Mouse (Mus musculus) embryonic facial prominence, embryonic 13.5 days (tissue): Measurements from ENCODE around the gene Azin2. TPM values are rescaled to one million over a fixed set of nuclear protein-coding genes. Genes with fewer than 3 reads are reported as not detected.

Experiments used
- ATAC-seq: fragments of 200-750 bp; cut with Nextera tagmentation; 2 replicates; pipeline ENCODE4 v1.8.0; 2017; ENCODE audit warnings: low read depth; ENCODE audit not compliant: insufficient number of reproducible peaks, insufficient read depth, low FRiP score, low TSS enrichment
- H3K27ac ChIP-seq: fragments of 300-500 bp; sonication (generic); 2 replicates; pipeline ENCODE4 v1.5.1; 2015; ENCODE audit warnings: moderate library complexity, mild to moderate bottlenecking, inconsistent platforms
- H3K27me3 ChIP-seq: fragments of 300-500 bp; sonication (generic); 2 replicates; pipeline ENCODE4 v1.6.1; 2015; ENCODE audit warnings: mild to moderate bottlenecking, inconsistent platforms
- H3K36me3 ChIP-seq: fragments of 300-500 bp; sonication (generic); 2 replicates; pipeline ENCODE4 v1.6.1; 2015; ENCODE audit warnings: mild to moderate bottlenecking, inconsistent platforms
- H3K4me1 ChIP-seq: fragments of 300-500 bp; sonication (generic); 2 replicates; pipeline ENCODE4 v1.6.1; 2015; ENCODE audit warnings: inconsistent platforms
- H3K4me2 ChIP-seq: fragments of 300-500 bp; sonication (generic); 2 replicates; pipeline ENCODE4 v1.6.1; 2015; ENCODE audit warnings: moderate library complexity, mild to moderate bottlenecking, inconsistent platforms
- H3K4me3 ChIP-seq: fragments of 300-500 bp; sonication (generic); 2 replicates; pipeline ENCODE4 v1.5.1; 2015; ENCODE audit warnings: mild to moderate bottlenecking, inconsistent platforms
- H3K9ac ChIP-seq: fragments of 300-500 bp; sonication (generic); 2 replicates; pipeline ENCODE4 v1.6.1; 2015; ENCODE audit warnings: mild to moderate bottlenecking, inconsistent platforms
- H3K9me3 ChIP-seq: fragments of 300-500 bp; sonication (generic); 2 replicates; pipeline ENCODE4 v1.6.1; 2016; ENCODE audit warnings: inconsistent platforms
- WGBS: fragments of 180-500 bp; shearing (Covaris S2); methylation state at CpG from one replicate; pipeline ENCODE4 v1.1.7; 2015; ENCODE audit warnings: mixed read lengths; 5-methylcytosine and 5-hydroxymethylcytosine counted together
- polyA plus RNA-seq: library from polyadenylated mRNA; unstranded; fragments of >200 nt; fragmentation: Nextera tagmentation; extraction: Ambion mirVana; gene quantifications from 2 replicates; pipeline ENCODE4 v1.2.1, GENCODE M21; 2015

The Azin2 gene
- polyA plus RNA-seq, 1 experiment from 2014 or later, result 31.5 TPM

GRCm38 (mm10) chr4:128932783-128933182 lies 29.5 kb downstream of the Azin2 start:
- H3K36me3 ChIP-seq, result no peaks in the 10 kb centered on the region
- H3K4me2 ChIP-seq, result no peak overlapping the region
- no peaks in the 10 kb centered on the region for H3K4me1 ChIP-seq
- 57% methylated on average over 7 of the region's 7 CpGs for WGBS
- no peaks in the 10 kb centered on the region for H3K9me3 ChIP-seq
- no peak overlapping the region for H3K27ac ChIP-seq
- H3K27me3 ChIP-seq, result no peaks in the 10 kb centered on the region
- peak overlapping the region; percentile 16; the same call in 1 of the 2 replicates for H3K9ac ChIP-seq
- H3K4me3 ChIP-seq, result no peak overlapping the region
- no peak for ATAC-seq

- no peaks in the 10 kb centered on the region for H3K36me3 ChIP-seq
- peak overlapping the region; percentile 44; the same call in 1 of the 2 replicates for H3K27ac ChIP-seq
- ATAC-seq, result no peak
- H3K4me2 ChIP-seq, result peak overlapping the region; percentile 77
- no peaks in the 10 kb centered on the region for H3K9me3 ChIP-seq
- peak overlapping the region; percentile 74 for H3K9ac ChIP-seq
- peaks cover 8% of the 10 kb centered on the region for H3K4me1 ChIP-seq
- H3K27me3 ChIP-seq, result no peaks in the 10 kb centered on the region
- peak overlapping the region; percentile 42 for H3K4me3 ChIP-seq
- 13% methylated on average over 36 of the region's 36 CpGs for WGBS
These were observed 37.2 kb downstream of the Azin2 start for GRCm38 (mm10) chr4:128924841-128925606.

- Histone ChIP-seq H3K36me3 (no peaks in the 10 kb centered on the region), H3K9me3 (no peaks in the 10 kb centered on the region), H3K27me3 (no peaks in the 10 kb centered on the region), H3K4me1 (peaks cover 8% of the 10 kb centered on the region), H3K4me3 (no peak overlapping the region), H3K4me2 (no peak overlapping the region), H3K9ac (no peak overlapping the region), H3K27ac (no peak overlapping the region)
- ATAC-seq, result no peak
- WGBS, result 90% methylated on average over 3 of the region's 3 CpGs
These were observed 38.6 kb downstream of the Azin2 start for GRCm38 (mm10) chr4:128923603-128924002.

- Histone ChIP-seq H3K4me3 (no peak overlapping the region), H3K27ac (no peak overlapping the region), H3K27me3 (no peaks in the 10 kb centered on the region), H3K36me3 (no peaks in the 10 kb centered on the region), H3K4me2 (no peak overlapping the region), H3K9ac (no peak overlapping the region), H3K4me1 (peaks cover 7% of the 10 kb centered on the region), H3K9me3 (no peaks in the 10 kb centered on the region)
- no peak for ATAC-seq
- WGBS, result 25% methylated on average over 10 of the region's 10 CpGs
These were observed 43.1 kb downstream of the Azin2 start for GRCm38 (mm10) chr4:128919106-128919505.

- 61% methylated on average over 3 of the region's 3 CpGs for WGBS
- Histone ChIP-seq H3K4me2 (no peak overlapping the region), H3K9me3 (no peaks in the 10 kb centered on the region), H3K36me3 (no peaks in the 10 kb centered on the region), H3K27me3 (no peaks in the 10 kb centered on the region), H3K27ac (peak overlapping the region; percentile 55; the same call in 1 of the 2 replicates), H3K4me1 (peaks cover 7% of the 10 kb centered on the region), H3K4me3 (no peak overlapping the region), H3K9ac (no peak overlapping the region)
- no peak for ATAC-seq
These were observed 44.1 kb downstream of the Azin2 start for GRCm38 (mm10) chr4:128918187-128918586.

- no peaks in the 10 kb centered on the region for H3K9me3 ChIP-seq
- H3K36me3 ChIP-seq, result no peaks in the 10 kb centered on the region
- H3K9ac ChIP-seq, result no peak overlapping the region
- H3K4me3 ChIP-seq, result no peak overlapping the region
- no peak for ATAC-seq
- H3K27ac ChIP-seq, result peak overlapping the region; percentile 55; the same call in 1 of the 2 replicates
- H3K4me1 ChIP-seq, result peaks cover 7% of the 10 kb centered on the region
- no peak overlapping the region for H3K4me2 ChIP-seq
- no peaks in the 10 kb centered on the region for H3K27me3 ChIP-seq
- 73% methylated on average over 6 of the region's 6 CpGs for WGBS
These were observed 44.5 kb downstream of the Azin2 start for GRCm38 (mm10) chr4:128917756-128918155.

GRCm38 (mm10) chr4:128917119-128917518 lies 45.1 kb downstream of the Azin2 start:
- no peak overlapping the region for H3K9ac ChIP-seq
- 0 out of 2 replicates have a peak, but pooled peaks cover 1% of the 10 kb centered on the region for H3K36me3 ChIP-seq
- 53% methylated on average over 3 of the region's 3 CpGs for WGBS
- H3K4me1 ChIP-seq, result peaks cover 7% of the 10 kb centered on the region
- H3K4me3 ChIP-seq, result no peak overlapping the region
- no peaks in the 10 kb centered on the region for H3K9me3 ChIP-seq
- no peaks in the 10 kb centered on the region for H3K27me3 ChIP-seq
- ATAC-seq, result no peak
- no peak overlapping the region for H3K4me2 ChIP-seq
- no peak overlapping the region for H3K27ac ChIP-seq

GRCm38 (mm10) chr4:128913794-128914193 lies 48.4 kb downstream of the Azin2 start:
- Histone ChIP-seq H3K9ac (no peak overlapping the region), H3K4me1 (peaks cover 7% of the 10 kb centered on the region), H3K36me3 (peaks cover 27% of the 10 kb centered on the region), H3K27ac (no peak overlapping the region), H3K9me3 (no peaks in the 10 kb centered on the region), H3K27me3 (no peaks in the 10 kb centered on the region), H3K4me3 (no peak overlapping the region), H3K4me2 (no peak overlapping the region)
- ATAC-seq, result no peak
- 20% methylated on average over 4 of the region's 4 CpGs for WGBS

- H3K9me3 ChIP-seq, result no peaks in the 10 kb centered on the region
- no peak overlapping the region for H3K4me3 ChIP-seq
- peaks cover 27% of the 10 kb centered on the region for H3K36me3 ChIP-seq
- H3K9ac ChIP-seq, result no peak overlapping the region
- H3K4me2 ChIP-seq, result no peak overlapping the region
- peaks cover 6% of the 10 kb centered on the region for H3K4me1 ChIP-seq
- WGBS, result 88% methylated on average over 10 of the region's 10 CpGs
- H3K27ac ChIP-seq, result no peak overlapping the region
- no peak for ATAC-seq
- no peaks in the 10 kb centered on the region for H3K27me3 ChIP-seq
These were observed 50.2 kb downstream of the Azin2 start for GRCm38 (mm10) chr4:128912085-128912484.

GRCm38 (mm10) chr4:128910276-128911063 lies 51.8 kb downstream of the Azin2 start:
- ATAC-seq, result no peak
- H3K36me3 ChIP-seq, result peaks cover 27% of the 10 kb centered on the region
- no peaks in the 10 kb centered on the region for H3K27me3 ChIP-seq
- no peak overlapping the region for H3K9ac ChIP-seq
- H3K4me2 ChIP-seq, result no peak overlapping the region
- peaks cover 21% of the 10 kb centered on the region for H3K4me1 ChIP-seq
- H3K27ac ChIP-seq, result no peak overlapping the region
- H3K4me3 ChIP-seq, result no peak overlapping the region
- no peaks in the 10 kb centered on the region for H3K9me3 ChIP-seq
- WGBS, result 76% methylated on average over 8 of the region's 8 CpGs

- no peak for ATAC-seq
- Histone ChIP-seq H3K4me1 (peaks cover 31% of the 10 kb centered on the region), H3K36me3 (peaks cover 27% of the 10 kb centered on the region), H3K27me3 (no peaks in the 10 kb centered on the region), H3K4me2 (no peak overlapping the region), H3K4me3 (no peak overlapping the region), H3K9ac (no peak overlapping the region), H3K27ac (no peak overlapping the region), H3K9me3 (no peaks in the 10 kb centered on the region)
- 88% methylated on average over 14 of the region's 14 CpGs for WGBS
These were observed 52.8 kb downstream of the Azin2 start for GRCm38 (mm10) chr4:128909378-128909831.
